Mouse (Mus musculus) limb, embryonic 10.5 days (tissue): ENCODE data around the gene Inf2. TPM values are rescaled to one million over a fixed set of nuclear protein-coding genes. Genes with fewer than 3 reads are reported as not detected.

ENCODE experiments used
- DNase-seq: peaks from one replicate; pipeline ENCODE4 v3.0.0-alpha.2; 2017; ENCODE audit warnings: low spot score
- H3K27ac ChIP-seq: fragments of 300-500 bp; sonication (generic); 2 replicates; pipeline ENCODE4 v1.5.1; 2016; ENCODE audit warnings: mild to moderate bottlenecking
- H3K27me3 ChIP-seq: fragments of 300-500 bp; sonication (generic); 2 replicates; pipeline ENCODE4 v1.6.1; 2016; ENCODE audit warnings: low read depth, mild to moderate bottlenecking; ENCODE audit not compliant: poor library complexity, severe bottlenecking
- H3K36me3 ChIP-seq: fragments of 300-500 bp; sonication (generic); 2 replicates; pipeline ENCODE4 v1.6.1; 2016; ENCODE audit warnings: mild to moderate bottlenecking, moderate library complexity
- H3K4me1 ChIP-seq: fragments of 300-500 bp; sonication (generic); 2 replicates; pipeline ENCODE4 v1.6.1; 2016
- H3K4me3 ChIP-seq: fragments of 300-500 bp; sonication (generic); 2 replicates; pipeline ENCODE4 v1.5.1; 2016; ENCODE audit warnings: mild to moderate bottlenecking, moderate library complexity
- H3K9me3 ChIP-seq: fragments of 300-500 bp; sonication (generic); replicated peaks from 2 replicates; pipeline ENCODE4 v1.6.1; 2016; ENCODE audit warnings: mild to moderate bottlenecking
- WGBS: fragments of 180-500 bp; shearing (Covaris S2); methylation state at CpG from one replicate; pipeline ENCODE4 v1.1.7; 2016; 5-methylcytosine and 5-hydroxymethylcytosine counted together
- polyA plus RNA-seq: library from polyadenylated mRNA; unstranded; fragments of >200 nt; fragmentation: Nextera tagmentation; extraction: Ambion mirVana; gene quantifications from 2 replicates; pipeline ENCODE4 v1.2.1, GENCODE M21; 2016

Inf2 gene
- polyA plus RNA-seq, 1 experiment from 2014 or later, result 1.6 TPM

DNA sequence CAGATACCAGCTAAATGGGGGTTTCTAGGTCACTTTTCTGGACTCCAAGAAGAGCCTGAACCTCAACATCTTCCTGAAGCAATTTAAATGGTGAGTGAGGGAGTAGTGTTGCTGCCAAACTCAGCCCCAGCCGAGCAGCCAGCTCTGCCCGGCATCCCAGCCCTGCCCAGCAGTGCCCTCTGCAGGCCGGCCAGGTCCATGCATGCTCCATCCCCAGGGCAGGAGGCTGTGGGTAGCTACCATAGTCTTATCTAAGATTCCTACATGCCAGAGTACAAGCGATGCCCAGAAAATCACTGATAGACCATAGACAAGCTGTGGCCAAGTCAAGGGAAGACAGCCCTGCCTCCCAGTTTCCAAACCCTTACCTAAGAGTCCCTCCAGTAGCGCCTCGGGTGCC is 17.2 kb downstream of the Inf2 start:
- Histone ChIP-seq H3K9me3 (no peaks in the 10 kb centered on the region), H3K27me3 (no peaks in the 10 kb centered on the region), H3K4me1 (peaks cover 24% of the 10 kb centered on the region), H3K36me3 (no peaks in the 10 kb centered on the region; the same call in 1 of the 2 replicates), H3K4me3 (no peak overlapping the region), H3K27ac (no peak overlapping the region)
- DNase-seq, result peak; percentile 79
- 48% methylated on average over 6 of the region's 6 CpGs for WGBS

DNA sequence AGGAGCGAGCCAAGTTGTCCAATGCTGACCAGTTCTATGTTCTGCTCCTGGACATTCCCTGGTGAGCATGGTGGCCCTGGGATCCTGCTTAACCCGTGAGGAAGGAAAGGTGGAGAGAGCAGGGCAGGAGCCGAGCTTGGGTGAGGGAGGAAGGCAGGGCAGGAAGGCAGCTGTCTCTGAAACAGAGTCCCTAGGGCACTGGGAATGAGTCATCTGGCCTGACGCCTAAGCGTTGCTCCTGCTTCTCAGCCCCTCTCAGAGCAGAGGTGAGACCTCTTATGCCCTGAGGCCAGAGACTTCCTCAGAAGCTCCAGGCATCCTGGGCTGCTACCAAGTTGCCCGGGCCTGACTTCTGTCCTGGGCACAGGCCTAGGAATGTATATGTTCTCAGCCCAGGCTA is 18.4 kb downstream of the Inf2 start:
- Histone ChIP-seq H3K9me3 (no peaks in the 10 kb centered on the region), H3K4me3 (no peak overlapping the region), H3K27me3 (no peaks in the 10 kb centered on the region), H3K36me3 (peaks cover 4% of the 10 kb centered on the region; the same call in 1 of the 2 replicates), H3K27ac (no peak overlapping the region), H3K4me1 (peaks cover 23% of the 10 kb centered on the region)
- WGBS, result 72% methylated on average over 6 of the region's 6 CpGs
- no peak for DNase-seq

DNA sequence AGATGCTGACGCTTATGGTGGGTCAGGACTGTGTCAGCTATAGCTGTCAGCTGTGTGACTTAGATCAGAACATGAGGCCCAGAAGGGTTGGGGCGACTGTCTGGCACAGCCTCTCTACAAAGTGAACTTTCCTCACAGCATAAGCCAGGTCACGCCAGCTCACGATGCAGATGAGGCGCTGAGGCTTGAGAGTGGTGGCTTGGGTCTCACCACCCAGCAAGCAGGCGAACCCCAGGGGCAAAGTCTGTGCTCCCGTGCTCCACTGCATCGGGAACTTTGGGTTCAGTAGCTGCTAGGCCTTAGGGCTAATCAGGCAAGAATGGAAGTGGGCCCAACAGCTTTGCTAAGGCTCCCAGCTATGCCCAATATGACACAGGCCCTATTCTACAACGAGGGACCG is 20.4 kb downstream of the Inf2 start:
- H3K4me3 ChIP-seq, result no peak overlapping the region
- DNase-seq, result no peak
- H3K36me3 ChIP-seq, result 0 out of 2 replicates have a peak, but pooled peaks cover 4% of the 10 kb centered on the region
- H3K27me3 ChIP-seq, result no peaks in the 10 kb centered on the region
- peaks cover 13% of the 10 kb centered on the region for H3K4me1 ChIP-seq
- H3K27ac ChIP-seq, result no peak overlapping the region
- no peaks in the 10 kb centered on the region for H3K9me3 ChIP-seq
- 93% methylated on average over 10 of the region's 10 CpGs for WGBS

DNA sequence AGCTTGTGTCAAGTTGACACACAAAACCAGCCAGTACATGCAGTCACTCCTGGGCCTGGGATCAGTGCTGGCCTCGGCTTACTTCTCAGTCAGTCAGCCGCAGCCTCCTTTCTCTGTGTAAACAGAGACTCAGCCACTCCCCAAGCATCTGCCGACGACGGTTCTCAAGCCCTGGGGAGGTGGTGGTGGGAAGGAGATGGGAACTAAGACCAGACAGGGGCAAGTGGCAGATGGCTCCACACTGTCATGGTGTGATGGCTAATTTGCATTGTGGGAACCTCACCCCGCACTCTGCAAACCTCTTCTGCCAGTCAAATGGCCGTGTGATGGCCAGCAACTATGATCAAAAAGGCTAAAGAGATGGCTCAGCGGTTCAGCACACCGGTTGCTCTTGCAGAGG is 28.1 kb downstream of the Inf2 start:
- no peaks in the 10 kb centered on the region for H3K9me3 ChIP-seq
- no peak overlapping the region for H3K27ac ChIP-seq
- 0 out of 2 replicates have a peak, but pooled peaks cover under 1% of the 10 kb centered on the region for H3K36me3 ChIP-seq
- H3K4me1 ChIP-seq, result peaks cover 33% of the 10 kb centered on the region
- 51% methylated on average over 9 of the region's 9 CpGs for WGBS
- peaks cover 38% of the 10 kb centered on the region for H3K27me3 ChIP-seq
- DNase-seq, result no peak
- no peak overlapping the region for H3K4me3 ChIP-seq

DNA sequence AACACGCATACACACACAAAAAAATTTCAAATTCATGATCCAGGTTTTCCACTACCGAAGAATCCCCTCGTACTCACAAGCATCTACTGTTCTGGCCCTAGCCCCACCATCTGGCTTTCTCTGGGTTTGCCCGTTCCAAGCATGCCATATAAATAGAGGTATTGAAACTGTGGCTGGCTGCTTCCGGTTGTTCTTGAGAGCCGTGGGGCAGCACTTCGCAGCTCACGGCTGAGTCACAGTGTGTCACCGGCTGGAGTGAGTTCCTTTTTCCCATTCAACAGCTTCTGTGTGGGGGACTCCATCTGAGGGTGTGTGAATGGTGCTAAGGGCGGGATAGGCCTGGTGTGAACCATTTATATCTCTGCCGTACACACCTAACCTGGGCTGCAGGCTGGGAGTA is 28.6 kb downstream of the Inf2 start:
- peaks cover 33% of the 10 kb centered on the region for H3K4me1 ChIP-seq
- H3K36me3 ChIP-seq, result no peaks in the 10 kb centered on the region
- 0 out of 2 replicates have a peak overlapping the region, but pooled peaks have one; percentile 20 for H3K27ac ChIP-seq
- H3K9me3 ChIP-seq, result no peaks in the 10 kb centered on the region
- H3K4me3 ChIP-seq, result no peak overlapping the region
- peaks cover 43% of the 10 kb centered on the region for H3K27me3 ChIP-seq
- WGBS, result 91% methylated on average over 11 of the region's 11 CpGs
- no peak for DNase-seq

DNA sequence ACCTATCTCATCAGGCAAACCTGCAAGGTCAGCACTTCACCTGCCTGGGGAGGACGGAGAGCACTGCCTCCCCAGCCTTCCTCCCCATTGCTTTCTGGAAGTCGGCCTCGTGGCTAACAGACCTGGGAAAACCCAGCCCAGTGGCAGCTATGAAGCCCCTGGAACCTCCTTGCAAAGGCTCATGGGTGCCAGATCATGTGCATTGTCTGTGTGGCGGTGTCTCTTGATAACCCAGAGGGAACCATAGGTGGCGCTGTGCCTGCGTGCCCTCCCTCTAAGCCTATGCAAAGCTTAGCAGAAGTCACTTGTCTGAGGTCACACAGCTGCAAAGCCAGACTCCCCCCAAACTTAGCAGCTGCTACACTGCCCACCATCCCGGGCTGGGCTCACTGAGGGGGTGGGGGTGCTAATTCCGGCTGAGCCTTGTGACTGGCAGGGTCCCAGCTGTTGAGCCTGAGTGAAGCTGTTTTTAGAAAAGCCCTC is 29.4 kb downstream of the Inf2 start:
- Histone ChIP-seq H3K4me1 (peaks cover 41% of the 10 kb centered on the region), H3K36me3 (no peaks in the 10 kb centered on the region), H3K4me3 (no peak overlapping the region; the same call in 1 of the 2 replicates), H3K27me3 (peaks cover 48% of the 10 kb centered on the region), H3K27ac (peak overlapping the region; percentile 20; the same call in 1 of the 2 replicates), H3K9me3 (no peaks in the 10 kb centered on the region)
- 15% methylated on average over 8 of the region's 8 CpGs for WGBS
- DNase-seq, result peak; percentile 70

DNA sequence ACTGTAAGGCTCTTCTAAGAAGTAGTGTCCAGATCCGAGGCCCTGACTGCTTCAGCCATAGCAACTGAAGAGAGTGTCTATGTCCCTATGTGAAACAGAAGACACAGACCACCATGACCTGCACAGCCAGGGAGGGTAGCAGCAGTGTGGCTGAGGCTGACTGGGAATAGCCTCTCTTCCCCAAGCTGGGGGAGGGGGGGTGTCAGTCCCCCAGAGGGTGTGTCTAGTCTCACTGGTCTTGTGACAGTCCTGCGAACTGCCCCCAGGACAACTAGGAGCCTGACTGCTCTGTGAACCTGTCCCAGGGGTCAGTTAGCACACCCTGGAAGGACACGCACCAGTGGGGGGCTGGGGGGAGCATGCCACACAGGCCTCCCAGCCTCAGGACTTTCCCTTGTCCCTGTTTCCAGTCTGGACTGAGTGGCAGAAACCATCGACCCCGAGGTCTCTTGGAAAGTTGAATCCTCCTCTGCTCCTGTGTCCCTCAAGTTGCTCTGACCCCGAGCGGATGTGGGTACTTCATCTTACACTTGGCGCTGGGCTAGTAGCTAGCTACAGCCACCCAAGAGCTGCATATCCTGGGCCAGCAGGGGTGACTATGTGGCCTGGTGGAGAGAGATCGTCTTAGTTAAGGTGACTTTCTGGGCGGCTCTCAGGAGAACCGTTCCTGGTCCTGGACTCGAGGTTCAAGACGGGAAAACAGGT is 30.5 kb downstream of the Inf2 start:
- Histone ChIP-seq H3K27ac (peak overlapping the region; percentile 79), H3K27me3 (peaks cover 48% of the 10 kb centered on the region), H3K9me3 (no peaks in the 10 kb centered on the region), H3K4me3 (peak overlapping the region; percentile 62), H3K36me3 (no peaks in the 10 kb centered on the region), H3K4me1 (peaks cover 53% of the 10 kb centered on the region)
- DNase-seq, result no peak
- 20% methylated on average over 13 of the region's 13 CpGs for WGBS

DNA sequence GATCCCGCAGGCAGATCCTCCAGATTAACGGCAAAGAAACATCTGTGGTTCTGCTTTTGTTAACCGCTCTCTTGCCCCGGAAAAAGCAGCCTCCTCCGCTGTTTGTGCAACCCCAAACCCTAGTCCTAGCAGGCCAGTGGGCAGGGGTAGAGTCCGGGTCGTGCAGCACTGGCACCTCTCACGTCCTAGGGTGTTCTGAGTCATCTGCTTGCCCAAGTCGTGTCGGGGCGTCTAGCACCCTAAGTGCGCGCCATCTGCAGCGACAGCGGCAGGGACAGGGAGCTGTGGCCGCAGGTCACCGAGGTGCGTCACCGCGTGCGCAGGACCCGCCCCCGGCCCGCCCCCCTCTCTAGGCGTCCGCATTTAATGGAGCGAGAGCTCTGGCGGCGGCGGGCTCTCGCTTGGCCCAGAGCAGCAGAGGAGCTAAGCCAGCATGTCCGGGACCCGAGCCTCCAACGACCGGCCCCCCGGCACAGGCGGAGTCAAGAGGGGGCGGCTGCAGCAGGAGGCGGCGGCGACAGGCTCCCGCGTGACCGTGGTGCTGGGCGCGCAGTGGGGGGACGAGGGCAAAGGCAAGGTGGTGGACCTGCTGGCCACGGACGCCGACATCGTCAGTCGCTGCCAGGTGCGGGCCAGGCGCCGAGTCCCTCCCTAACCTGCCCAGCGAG is 31.2 kb downstream of the Inf2 start, which contains the start of gene Adssl1:
TSS of gene Adssl1 (plus strand) at position 360 of the 668 bp plus-strand sequence.
- WGBS, result under 1% methylated on average over 56 of the region's 56 CpGs
- peaks cover 48% of the 10 kb centered on the region for H3K27me3 ChIP-seq
- DNase-seq, result peak; percentile 79
- H3K4me1 ChIP-seq, result peaks cover 55% of the 10 kb centered on the region
- H3K27ac ChIP-seq, result peak within 1 kb of the TSS; percentile 79
- H3K9me3 ChIP-seq, result no peaks in the 10 kb centered on the region
- no peaks in the 10 kb centered on the region for H3K36me3 ChIP-seq
- peak within 1 kb of the TSS; percentile 62 for H3K4me3 ChIP-seq

DNA sequence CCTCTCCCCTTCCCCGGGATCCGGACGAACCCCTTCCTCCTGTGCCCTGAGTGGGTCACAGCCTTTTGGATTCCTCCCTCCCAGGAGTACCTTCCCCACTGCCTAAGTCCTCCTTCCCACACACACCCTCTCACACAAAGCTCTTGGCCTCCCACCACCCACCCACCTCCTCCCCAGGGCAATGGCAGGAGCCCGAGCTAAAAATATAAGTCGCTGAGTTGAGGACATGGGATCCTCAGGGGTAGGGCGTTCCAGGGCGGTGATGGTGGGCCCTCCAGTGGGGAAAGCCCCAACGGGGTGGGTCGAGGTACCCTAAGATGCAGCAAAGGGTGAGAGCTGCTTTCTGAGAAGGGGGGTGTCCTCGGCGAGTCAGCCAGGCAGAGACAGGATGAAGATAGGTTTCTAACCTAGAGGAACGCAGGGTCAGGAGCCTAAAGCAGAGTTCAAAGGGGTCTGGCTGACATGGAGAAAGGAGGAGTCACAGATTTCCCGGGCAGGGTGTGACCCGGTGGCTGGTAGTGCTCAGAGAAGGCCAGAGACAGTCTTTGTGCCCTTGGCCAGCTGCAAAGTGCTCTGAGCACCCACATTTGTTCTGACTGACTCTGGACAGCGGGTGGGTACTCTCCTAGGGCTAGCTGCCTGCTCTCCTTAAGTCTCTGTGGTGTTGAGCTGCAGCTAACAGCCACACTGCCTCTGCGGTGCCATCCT is 31.9 kb downstream of the Inf2 start:
- DNase-seq, result no peak
- Histone ChIP-seq H3K4me1 (peaks cover 55% of the 10 kb centered on the region), H3K4me3 (peak overlapping the region; percentile 62), H3K27ac (peak overlapping the region; percentile 79), H3K27me3 (peaks cover 48% of the 10 kb centered on the region), H3K36me3 (no peaks in the 10 kb centered on the region), H3K9me3 (no peaks in the 10 kb centered on the region)
- WGBS, result 10% methylated on average over 16 of the region's 16 CpGs

DNA sequence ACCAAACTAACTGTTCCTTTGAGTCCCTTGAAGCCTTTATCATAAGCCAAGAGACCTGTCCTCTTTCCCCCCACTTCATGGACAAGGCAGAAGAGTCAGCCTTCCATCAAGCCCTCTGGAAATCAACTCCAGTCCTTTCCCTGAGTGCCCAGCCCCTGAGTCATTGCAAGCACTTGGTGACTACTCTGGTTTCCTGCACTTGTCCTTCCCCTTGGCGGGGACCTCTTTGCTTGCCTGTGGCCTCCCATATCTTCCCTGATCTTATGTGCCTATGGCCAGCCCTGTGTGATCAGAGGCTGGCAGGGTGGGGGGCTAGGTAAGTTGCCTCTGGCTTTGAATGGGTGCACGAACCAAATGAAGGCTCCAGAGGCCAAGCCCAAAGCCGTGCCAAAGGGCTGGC is 33.3 kb downstream of the Inf2 start:
- Histone ChIP-seq H3K4me3 (no peak overlapping the region), H3K27ac (no peak overlapping the region), H3K9me3 (no peaks in the 10 kb centered on the region), H3K36me3 (no peaks in the 10 kb centered on the region), H3K27me3 (peaks cover 48% of the 10 kb centered on the region), H3K4me1 (peaks cover 60% of the 10 kb centered on the region)
- 90% methylated on average over 3 of the region's 3 CpGs for WGBS
- no peak for DNase-seq

DNA sequence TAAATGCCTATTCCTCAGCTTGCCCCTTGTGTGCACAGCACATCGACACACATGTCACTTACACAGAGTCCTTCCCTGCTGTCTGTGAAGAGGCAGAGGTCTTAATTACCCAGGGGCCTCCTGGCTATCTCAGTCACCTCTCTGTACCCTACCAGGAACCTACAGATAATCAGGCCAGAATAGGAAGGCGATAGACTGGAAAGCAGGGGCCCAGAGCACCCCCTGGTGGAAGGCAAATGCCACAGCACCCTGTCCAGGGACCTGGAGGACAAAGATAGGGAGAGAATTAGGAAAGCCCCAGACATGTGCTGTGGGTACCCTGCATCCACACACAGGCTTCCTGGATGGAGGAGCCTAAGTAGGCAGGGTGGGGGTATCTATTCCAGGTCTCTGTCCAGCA is 35.2 kb downstream of the Inf2 start:
- Histone ChIP-seq H3K4me3 (no peak overlapping the region), H3K27me3 (peaks cover 40% of the 10 kb centered on the region), H3K9me3 (no peaks in the 10 kb centered on the region), H3K4me1 (peaks cover 56% of the 10 kb centered on the region), H3K27ac (no peak overlapping the region), H3K36me3 (no peaks in the 10 kb centered on the region)
- peak; percentile 78 for DNase-seq
- WGBS, result 18% methylated on average over 2 of the region's 2 CpGs

DNA sequence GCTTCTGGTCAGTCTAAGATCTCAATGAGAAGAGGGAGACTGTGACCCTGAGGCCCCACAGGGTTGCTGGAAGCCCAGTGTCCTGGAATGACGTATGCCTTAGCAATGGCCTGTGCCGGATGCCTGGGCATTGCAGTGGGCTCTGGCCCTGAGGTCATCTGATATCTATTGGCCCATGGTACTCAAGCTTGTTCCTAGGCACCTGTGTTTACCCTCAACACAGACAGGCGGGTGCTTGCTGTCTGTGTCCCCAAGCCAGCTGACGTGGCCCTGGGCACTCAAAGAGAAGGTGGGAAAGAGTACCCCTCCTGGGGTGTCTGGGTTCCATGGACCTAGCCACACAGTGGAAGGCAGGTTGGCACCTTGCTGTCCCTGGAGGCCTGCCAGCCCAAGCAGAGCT is 37.1 kb downstream of the Inf2 start:
- Histone ChIP-seq H3K27me3 (peaks cover 20% of the 10 kb centered on the region), H3K27ac (no peak overlapping the region), H3K4me3 (no peak overlapping the region), H3K9me3 (no peaks in the 10 kb centered on the region), H3K4me1 (peaks cover 46% of the 10 kb centered on the region), H3K36me3 (no peaks in the 10 kb centered on the region)
- DNase-seq, result no peak
- 85% methylated on average over 4 of the region's 4 CpGs for WGBS

DNA sequence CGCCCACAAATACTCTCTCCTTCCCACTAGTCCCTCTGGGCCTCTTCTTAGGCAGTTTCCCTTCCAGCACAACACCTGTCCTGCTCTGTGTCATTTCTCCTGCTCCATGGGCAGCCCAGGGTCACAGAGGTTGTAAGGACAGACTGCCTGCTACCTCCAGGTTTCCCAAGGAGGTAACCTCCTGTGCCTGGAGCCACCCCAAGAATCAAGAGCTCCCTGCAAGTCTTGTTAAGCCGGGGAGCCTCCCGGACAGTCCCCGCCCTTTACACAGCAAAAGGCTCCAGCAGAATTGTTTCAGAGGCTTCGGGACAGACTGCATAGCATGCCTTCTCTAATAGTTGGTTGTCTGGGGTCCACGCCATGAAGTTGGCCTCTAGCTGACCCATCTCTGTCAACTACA is 37.9 kb downstream of the Inf2 start:
- Histone ChIP-seq H3K27me3 (peaks cover 13% of the 10 kb centered on the region), H3K4me3 (no peak overlapping the region), H3K4me1 (peaks cover 44% of the 10 kb centered on the region), H3K36me3 (no peaks in the 10 kb centered on the region), H3K27ac (no peak overlapping the region), H3K9me3 (no peaks in the 10 kb centered on the region)
- 80% methylated on average over 6 of the region's 6 CpGs for WGBS
- no peak for DNase-seq
